Mouse (Mus musculus) spleen, postnatal 36 days (tissue): Measurements from ENCODE around the gene Gm20388.

ENCODE experiments used
- DNase-seq, 2 experiments: peaks; one replicate each; pipeline ENCODE4 v3.0.0; 2022; ENCODE audit warnings: low spot score in 2 of 2, mixed read lengths in 1 of 2

Gene Gm20388

DNA sequence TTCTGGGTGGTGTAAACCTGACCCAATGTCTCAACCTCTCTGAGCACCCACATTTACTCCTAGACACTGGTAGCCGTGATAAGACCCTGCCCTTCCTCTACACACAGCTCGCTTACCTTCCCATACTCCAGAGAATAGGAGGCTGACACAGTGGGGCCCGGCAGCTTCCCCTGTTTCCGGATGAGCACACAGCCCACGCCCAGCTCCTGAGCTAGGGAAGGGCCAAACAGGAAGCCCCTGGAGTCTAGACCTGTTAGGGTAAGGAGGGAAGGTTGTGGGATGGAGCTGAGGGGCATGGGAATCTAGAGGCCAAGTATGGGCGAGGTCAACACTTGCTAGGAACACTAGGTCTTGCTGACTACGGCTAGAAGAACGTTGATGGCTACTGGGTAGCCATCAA, 2664.6 kb downstream of the Gm20388 start:
- DNase-seq = no peak

DNA sequence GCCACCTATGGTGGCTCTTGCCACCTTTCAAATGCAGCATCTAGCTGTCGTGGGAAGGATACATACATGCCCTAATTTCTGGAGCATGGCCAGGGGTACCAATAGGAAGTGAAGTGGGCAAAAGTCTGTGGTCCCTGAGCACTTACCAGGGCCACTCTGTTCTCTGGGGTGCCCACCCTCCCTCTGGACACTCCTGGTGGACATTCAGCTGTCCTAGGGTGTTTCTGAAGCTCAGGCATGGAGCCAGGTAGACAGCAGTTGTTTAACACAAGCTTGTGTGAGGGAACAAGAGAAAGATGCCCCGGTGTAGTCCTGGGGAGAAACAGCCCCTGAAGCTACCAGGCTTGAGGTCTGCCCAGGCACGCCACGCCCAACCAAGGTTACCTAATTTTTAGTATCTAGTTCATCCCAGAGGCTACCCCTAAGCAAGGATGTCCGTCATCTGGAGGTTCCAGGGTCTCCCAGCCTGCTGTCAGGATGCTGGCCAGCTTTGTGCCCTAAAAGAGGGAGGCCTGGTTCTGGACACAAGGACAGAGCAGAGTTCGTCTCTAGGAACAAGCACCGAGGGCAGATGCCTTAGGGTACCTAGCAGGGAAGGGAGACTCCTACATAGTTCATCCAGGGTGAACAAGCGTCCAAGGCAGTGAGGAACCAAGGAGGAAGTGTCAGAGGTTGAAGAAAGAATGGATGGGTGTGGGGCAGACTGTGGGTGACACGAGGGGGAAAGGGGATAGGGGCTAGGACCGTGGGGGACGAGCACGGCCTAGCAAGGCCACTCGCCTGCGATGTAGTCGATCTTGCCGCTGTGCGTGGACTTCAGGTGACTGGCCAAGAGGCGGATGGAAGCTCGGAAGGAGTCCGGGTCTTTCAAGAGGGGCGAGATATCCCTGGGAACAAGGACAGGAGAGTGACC, 2665.3 kb downstream of the Gm20388 start:
- DNase-seq = no peak

- DNase-seq = peak; percentile 96
Observed at GRCm38 (mm10) chr8:122576648-122577022, 2666.0 kb downstream of the Gm20388 start, which contains the start of gene Aprt. Gene Aprt, minus strand, starts transcription at chr8:122576909.

DNA sequence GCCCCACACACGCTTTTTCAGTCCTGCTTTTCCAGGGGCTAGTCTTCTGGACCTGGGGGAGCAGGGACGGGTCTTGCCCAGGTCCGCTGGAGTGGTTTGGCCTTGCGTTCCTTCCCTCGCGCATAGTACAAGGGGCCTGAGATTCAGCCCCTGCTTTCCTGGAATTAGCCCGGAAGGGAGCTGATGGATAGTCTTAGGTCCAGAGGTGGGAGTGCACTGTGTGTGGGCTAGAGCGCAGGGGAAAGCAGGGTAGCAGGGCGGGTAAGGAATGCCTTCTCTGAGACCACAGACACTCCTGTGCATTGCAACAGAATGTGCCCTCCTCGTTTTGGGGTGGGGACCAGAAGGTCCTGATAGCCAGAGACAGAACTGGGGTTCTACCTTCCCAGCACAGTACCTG, 2666.5 kb downstream of the Gm20388 start:
- no peak for DNase-seq

DNA sequence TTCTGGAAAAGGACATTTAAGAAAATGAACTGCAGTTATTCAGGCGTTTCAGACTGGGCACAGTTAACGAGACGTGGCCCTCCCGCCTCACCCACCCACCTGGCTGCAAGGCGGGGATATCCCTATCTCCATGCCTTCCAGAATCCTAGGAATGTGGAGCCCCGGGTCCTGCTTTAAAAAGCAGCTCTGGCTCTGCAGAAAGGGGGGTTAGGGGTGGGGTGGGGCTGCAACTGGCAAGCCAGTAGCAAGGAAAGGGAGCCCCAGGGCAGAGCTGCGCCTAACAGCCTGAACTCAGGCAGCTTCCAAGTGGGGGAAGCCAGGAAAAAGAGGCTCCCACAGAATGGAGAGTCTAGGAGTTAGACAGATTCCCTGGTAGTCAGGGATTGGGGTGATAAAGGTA, 2668.6 kb downstream of the Gm20388 start:
- no peak for DNase-seq

GRCm38 (mm10) chr8:122580926-122581325, 2670.3 kb downstream of the Gm20388 start:
- no peak for DNase-seq

DNA sequence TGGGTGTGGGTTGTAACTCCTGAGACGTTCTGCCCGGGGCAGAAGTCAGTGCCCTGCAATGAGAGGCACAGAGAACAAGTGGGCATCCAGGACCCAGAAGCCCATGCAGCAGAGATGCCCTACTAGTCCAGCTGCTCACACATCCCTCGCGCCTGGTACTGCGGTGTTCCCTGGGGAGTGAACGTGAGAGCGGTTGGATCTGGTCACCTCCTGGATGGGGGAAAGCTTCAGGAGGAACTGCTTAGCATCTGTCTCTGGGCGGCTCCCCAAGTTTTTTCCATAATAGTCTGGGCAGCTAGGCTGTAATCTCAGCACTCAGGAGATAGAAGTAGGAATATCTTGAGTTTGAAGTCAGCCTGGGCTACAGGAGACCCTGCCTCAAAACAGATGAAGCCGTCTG, 2674.3 kb downstream of the Gm20388 start:
- no peak for DNase-seq

DNA sequence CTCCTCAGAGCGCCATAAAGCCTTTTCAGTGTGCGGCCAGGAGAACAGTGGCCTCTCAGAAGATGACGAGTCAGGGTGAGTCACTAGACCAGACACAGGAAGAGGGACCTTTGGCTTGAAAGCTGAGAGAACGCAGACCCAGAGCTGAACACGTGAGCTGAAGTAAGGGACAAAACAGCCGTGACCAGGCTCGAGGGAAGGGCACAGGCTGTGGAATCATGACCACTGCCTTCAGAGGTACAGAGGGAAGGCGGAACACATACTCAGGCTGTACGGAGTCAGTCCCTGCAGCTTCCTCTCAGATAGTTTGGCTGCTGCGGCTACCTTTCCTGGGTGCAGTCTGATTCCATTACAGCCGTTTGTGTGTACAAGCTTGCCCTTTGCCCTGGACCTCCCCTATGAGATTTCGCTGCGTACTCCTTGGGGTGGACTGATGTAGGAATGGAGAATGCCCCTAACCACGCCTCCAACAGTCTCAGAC, 2674.8 kb downstream of the Gm20388 start:
- no peak for DNase-seq

DNA sequence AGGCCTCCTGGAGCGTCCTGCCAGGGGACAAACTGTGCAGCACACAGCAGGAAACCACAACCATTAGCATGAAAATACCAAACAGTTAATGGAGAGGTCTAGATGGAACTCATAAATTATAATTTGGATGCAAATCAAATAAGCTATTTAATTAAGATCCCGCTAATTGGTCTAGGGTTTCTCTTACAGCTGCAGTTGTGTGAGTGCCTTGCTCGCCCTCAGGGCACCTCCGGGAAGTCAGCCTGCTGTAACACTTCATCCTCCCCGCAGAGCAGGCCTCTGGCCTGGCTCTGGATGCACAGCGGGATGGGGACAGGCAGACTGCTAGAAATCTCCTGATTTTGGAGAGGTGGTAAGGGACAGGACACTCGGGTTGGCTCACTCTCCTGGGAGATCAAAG, 2675.5 kb downstream of the Gm20388 start:
- no peak for DNase-seq

- DNase-seq = no peak
Observed at GRCm38 (mm10) chr8:122586749-122587148, 2676.1 kb downstream of the Gm20388 start.

DNA sequence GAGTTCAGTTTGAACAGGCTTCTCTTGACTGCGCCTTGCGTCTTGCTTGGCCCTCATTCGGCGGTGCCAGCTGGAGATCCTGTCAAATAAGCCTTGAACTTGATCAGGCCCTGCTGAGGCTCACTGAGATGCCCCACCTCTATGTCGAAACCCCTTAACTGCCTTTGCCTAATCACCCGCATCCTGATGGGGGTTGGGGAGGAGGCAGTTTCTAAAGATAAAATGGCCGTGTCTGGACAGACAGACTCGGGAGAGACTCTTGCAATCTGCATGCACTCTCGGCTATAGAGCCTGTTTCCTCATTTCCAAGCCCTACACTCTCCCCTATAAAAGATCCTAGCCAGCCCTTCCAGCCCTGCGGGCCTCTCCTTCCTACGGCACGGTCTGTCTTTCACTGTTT, 2682.6 kb downstream of the Gm20388 start:
- DNase-seq = no peak

- no peak for DNase-seq
Observed at GRCm38 (mm10) chr8:122593783-122594507, 2683.3 kb downstream of the Gm20388 start.

GRCm38 (mm10) chr8:122596031-122596430, 2685.4 kb downstream of the Gm20388 start:
- DNase-seq = no peak

GRCm38 (mm10) chr8:122600666-122601065, 2690.0 kb downstream of the Gm20388 start:
- no peak for DNase-seq

GRCm38 (mm10) chr8:122604640-122605039, 2694.0 kb downstream of the Gm20388 start:
- DNase-seq = no peak

- peak; percentile 50 to 61 for DNase-seq
Observed at GRCm38 (mm10) chr8:122605367-122605766, 2694.7 kb downstream of the Gm20388 start.

DNA sequence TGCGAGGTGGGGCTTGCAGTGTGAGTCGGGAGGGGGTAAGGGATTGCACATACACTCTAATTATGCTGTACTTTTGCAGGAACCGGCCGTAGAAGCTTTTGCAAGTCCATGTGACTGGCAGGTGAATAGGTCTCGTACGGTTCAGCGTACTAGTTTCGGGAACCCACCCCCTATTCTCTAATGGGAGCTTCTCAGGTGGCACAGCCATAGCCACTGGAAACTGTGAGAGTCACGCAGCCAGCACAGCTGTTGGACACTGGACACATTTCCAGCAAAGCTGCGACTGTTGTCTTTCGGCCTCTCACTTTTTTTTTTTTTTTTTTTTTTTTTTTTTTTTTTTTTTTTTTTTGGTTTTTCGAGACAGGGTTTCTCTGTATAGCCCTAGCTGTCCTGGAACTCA, 2696.2 kb downstream of the Gm20388 start:
- no peak for DNase-seq

GRCm38 (mm10) chr8:122610209-122610608, 2699.6 kb downstream of the Gm20388 start:
- DNase-seq = no peak

DNA sequence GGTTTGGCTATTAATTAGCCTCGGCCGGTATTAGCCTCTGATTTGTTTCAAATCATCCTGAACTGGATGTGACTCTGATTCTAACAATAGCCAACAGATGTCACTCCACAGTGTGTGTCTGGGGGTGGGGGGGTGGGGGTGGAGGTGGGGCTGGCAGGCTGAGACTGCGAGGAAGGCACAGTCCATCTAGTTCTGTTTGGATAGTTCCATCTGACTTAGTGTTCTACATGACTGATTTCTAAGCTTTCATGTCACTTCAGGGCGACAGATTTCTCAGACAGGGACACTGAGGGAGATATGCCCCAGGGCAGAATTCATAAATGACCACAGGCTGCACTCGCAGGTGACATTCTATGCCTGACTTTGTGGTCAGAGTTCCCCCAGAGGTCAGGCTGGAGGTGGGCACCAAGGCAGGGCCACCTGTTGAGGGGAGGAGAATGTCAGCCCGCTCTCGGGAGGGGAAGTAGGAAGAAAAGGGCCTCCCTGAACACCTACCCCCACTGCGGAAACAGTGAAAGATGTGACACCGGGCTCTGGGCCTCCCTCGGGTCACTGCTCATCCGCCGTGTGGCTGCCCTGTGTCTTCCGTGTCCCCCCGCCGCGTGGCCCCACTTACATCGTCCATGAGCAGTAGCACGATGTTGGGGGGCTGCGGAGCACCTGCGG, 2700.1 kb downstream of the Gm20388 start:
- DNase-seq = peak; percentile 73 to 76

GRCm38 (mm10) chr8:122611295-122612133, 2700.9 kb downstream of the Gm20388 start, which contains the start of the genes Galns and Trappc2l:
Gene Galns, minus strand, starts transcription at chr8:122611463.
Gene Trappc2l, plus strand, starts transcription at chr8:122611640.
- DNase-seq = peak; percentile 94 to 95
